Mouse (Mus musculus) E14TG2a.4 (cell line): ENCODE results near the gene Smad6.
A peak's percentile ranks its signal among the peaks of the same experiment; 100 is the strongest.

ENCODE experiments used
- H3K27me3 ChIP-seq: 2 replicates; pipeline ENCODE4 v1.6.1; 2014; ENCODE audit warnings: low read length, control low read depth; ENCODE audit not compliant: insufficient read depth
- H3K36me3 ChIP-seq: 2 replicates; pipeline ENCODE4 v1.6.1; 2014; ENCODE audit warnings: low read length, control low read depth; ENCODE audit not compliant: insufficient read depth
- H3K4me1 ChIP-seq: replicated peaks from 2 replicates; pipeline ENCODE4 v1.6.1; 2014; ENCODE audit warnings: low read depth, low read length, control low read depth
- H3K4me3 ChIP-seq: replicated peaks from 2 replicates; pipeline ENCODE4 v1.5.1; 2014; ENCODE audit warnings: mild to moderate bottlenecking, low read length
- H3K9me3 ChIP-seq: 2 replicates; pipeline ENCODE4 v1.6.1; 2014; ENCODE audit warnings: low read length, control low read depth
- CTCF ChIP-seq: conservative IDR thresholded peaks from 2 replicates; pipeline ENCODE4 v1.5.1; 2014; ENCODE audit warnings: low read length
- NANOG ChIP-seq: IDR thresholded peaks from 2 replicates; pipeline ENCODE4 v1.6.1; 2014; ENCODE audit warnings: borderline replicate concordance, low read length, mixed read lengths
- POU5F1 ChIP-seq: IDR thresholded peaks from 2 replicates; pipeline ENCODE4 v1.6.1; 2014; ENCODE audit warnings: low read length, borderline replicate concordance

The Smad6 gene

DNA sequence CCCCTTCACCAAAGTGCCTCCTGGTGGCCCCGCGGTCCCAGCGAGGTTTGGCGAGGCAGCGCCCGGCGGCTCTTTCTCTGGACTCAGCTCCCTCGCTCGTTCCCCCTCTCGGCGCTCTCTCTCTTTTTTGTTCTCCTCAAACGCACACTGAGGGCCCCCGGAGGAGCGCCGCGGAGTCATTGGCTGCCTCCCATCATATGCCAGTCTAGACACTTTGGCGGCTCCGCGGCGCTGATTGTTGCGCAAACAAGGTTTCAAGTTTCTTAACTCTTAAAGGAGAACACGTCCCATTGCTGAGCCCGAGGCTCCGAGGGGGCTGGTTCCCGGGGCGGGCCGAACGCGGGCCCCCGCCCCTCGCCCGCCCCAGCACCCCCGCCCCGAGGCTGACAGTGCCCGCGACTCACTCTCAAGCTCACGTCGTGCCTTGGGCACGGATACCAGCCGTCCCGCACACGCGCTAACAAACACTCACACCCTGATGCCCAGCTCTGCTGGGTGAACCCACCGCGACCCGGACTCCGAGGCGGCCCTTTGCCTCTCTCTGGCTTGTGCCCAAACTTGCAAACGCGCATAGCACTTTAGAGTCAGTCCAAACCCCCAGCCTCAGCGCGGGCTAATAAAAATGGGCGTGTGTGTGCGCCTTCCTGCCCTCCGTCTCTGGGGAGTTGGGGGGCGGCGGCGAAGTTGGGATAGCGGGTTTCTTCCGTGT, at the start of gene Smad6:
Gene Smad6 (minus strand): TSS at position 207 of the 709 bp plus-strand sequence.
- TF ChIP-seq CTCF (no peak), NANOG (0 out of 2 replicates have a peak, but pooled peaks have one; percentile 30), POU5F1 (no peak)
- Histone ChIP-seq H3K36me3 (no peaks in the 10 kb centered on the region), H3K4me1 (peaks cover 52% of the 10 kb centered on the region), H3K9me3 (no peaks in the 10 kb centered on the region), H3K27me3 (peaks cover 20% of the 10 kb centered on the region), H3K4me3 (peak within 1 kb of the TSS; percentile 88)

- Histone ChIP-seq H3K4me1 (peaks cover 23% of the 10 kb centered on the region), H3K27me3 (peaks cover 19% of the 10 kb centered on the region), H3K9me3 (no peaks in the 10 kb centered on the region), H3K4me3 (no peak overlapping the region), H3K36me3 (no peaks in the 10 kb centered on the region)
- no peak for TF ChIP-seq POU5F1
- TF ChIP-seq CTCF, result no peak
- no peak for TF ChIP-seq NANOG
Observed at GRCm38 (mm10) chr9:64070674-64071073, 48.8 kb upstream of the Smad6 start.

- peaks cover 27% of the 10 kb centered on the region for H3K27me3 ChIP-seq
- H3K9me3 ChIP-seq, result no peaks in the 10 kb centered on the region
- H3K4me1 ChIP-seq, result peaks cover 23% of the 10 kb centered on the region
- TF ChIP-seq CTCF (no peak), POU5F1 (no peak), NANOG (no peak)
- no peaks in the 10 kb centered on the region for H3K36me3 ChIP-seq
- H3K4me3 ChIP-seq, result no peak overlapping the region
Observed at GRCm38 (mm10) chr9:64069131-64069530, 47.3 kb upstream of the Smad6 start.

DNA sequence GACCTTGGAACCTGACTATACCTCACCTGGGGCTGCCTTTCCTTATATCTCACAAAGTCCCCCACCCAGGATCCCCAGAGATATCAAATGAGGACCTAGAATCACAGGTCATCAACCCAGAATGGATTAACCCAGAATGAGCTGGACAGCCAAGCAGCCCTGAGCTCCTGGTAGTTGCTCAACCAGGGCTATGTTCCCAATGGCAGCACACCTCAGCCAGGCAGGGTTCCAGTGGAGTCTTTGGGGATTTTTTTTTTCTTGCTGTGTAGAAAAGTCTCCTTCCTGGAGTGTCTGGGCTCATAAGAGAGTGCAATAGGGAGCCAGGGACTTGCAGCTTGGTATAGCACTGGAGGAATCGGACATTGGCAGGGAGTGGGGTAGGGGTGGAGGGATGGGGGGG, 46.7 kb upstream of the Smad6 start:
- no peaks in the 10 kb centered on the region for H3K9me3 ChIP-seq
- TF ChIP-seq POU5F1, result no peak
- no peak for TF ChIP-seq CTCF
- no peak for TF ChIP-seq NANOG
- peaks cover 27% of the 10 kb centered on the region for H3K27me3 ChIP-seq
- no peak overlapping the region for H3K4me3 ChIP-seq
- no peaks in the 10 kb centered on the region for H3K36me3 ChIP-seq
- peaks cover 23% of the 10 kb centered on the region for H3K4me1 ChIP-seq

- H3K4me3 ChIP-seq, result no peak overlapping the region
- H3K36me3 ChIP-seq, result no peaks in the 10 kb centered on the region
- peaks cover 23% of the 10 kb centered on the region for H3K4me1 ChIP-seq
- no peaks in the 10 kb centered on the region for H3K9me3 ChIP-seq
- peaks cover 30% of the 10 kb centered on the region for H3K27me3 ChIP-seq
- TF ChIP-seq CTCF, result no peak
- TF ChIP-seq POU5F1, result no peak
- no peak for TF ChIP-seq NANOG
Observed at GRCm38 (mm10) chr9:64067787-64068186, 45.9 kb upstream of the Smad6 start.

DNA sequence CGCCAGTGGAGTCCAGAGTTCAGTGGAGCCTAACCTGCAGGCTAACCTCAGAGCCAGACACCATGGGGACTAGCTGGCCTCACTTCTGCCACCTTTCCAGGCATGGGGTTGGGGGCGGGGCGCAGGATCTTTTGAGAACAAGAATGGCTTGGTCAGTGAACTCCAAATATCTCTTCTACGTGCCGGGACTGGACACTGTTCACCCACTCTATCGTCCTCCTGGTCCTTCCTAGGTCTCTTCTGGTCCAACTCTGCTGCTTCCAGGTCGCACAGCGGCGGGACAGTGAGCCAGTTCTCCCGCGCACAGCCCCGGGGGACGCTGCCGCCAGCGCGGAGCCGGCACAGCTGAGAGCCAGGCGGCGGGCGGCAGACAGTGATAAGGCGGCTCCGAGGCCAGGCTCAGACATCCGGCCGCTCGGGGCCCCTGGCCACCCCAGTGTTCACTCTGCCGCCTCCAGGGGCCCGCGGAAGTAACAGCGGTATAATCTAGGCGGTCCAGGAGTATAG, 38.2 kb upstream of the Smad6 start:
- Histone ChIP-seq H3K4me1 (peaks cover 39% of the 10 kb centered on the region), H3K27me3 (peaks cover 56% of the 10 kb centered on the region), H3K36me3 (no peaks in the 10 kb centered on the region), H3K4me3 (peak overlapping the region; percentile 72), H3K9me3 (no peaks in the 10 kb centered on the region)
- TF ChIP-seq NANOG (no peak), POU5F1 (no peak), CTCF (no peak)

DNA sequence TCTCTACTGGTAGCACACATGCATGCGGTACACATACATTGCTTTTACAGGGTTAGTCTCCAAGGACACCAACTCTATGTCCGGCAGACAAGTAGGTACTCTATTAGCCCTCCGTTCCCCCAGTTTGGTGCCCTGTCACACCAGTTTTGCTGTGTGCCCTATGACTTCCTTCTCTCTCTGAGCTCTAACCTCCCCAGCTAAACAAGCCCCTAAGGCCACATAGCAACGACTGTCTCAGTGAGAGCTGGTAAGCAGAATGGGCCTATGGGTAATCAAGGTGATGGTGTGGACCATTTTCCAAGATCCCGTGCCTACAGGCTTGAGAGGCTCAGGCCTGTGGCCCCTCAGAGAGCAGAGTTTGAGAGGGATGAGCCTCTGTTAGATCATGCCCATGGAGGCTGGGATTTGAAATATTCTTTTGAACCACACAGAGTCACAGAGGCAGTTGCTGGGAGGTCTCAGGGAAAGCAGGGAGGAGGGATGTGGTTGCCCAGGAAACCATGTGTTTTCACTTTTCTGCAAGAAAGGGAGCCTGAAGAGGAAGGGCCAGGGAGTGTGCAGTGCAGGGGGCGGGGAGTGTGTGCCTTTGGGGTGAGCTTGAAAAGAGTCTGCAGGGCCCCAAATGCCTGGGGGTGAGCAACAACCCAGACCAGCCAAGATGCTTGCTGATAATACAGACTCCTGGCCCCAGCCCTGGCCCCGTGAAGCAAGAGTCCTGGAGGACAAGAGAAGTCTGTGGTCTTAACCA, 36.2 kb upstream of the Smad6 start:
- peaks cover 50% of the 10 kb centered on the region for H3K27me3 ChIP-seq
- H3K4me3 ChIP-seq, result no peak overlapping the region
- no peaks in the 10 kb centered on the region for H3K36me3 ChIP-seq
- no peaks in the 10 kb centered on the region for H3K9me3 ChIP-seq
- no peak for TF ChIP-seq NANOG
- TF ChIP-seq CTCF, result no peak
- no peak for TF ChIP-seq POU5F1
- peaks cover 59% of the 10 kb centered on the region for H3K4me1 ChIP-seq

- Histone ChIP-seq H3K4me1 (peaks cover 73% of the 10 kb centered on the region), H3K27me3 (peaks cover 23% of the 10 kb centered on the region), H3K4me3 (peak overlapping the region; percentile 59), H3K9me3 (no peaks in the 10 kb centered on the region), H3K36me3 (no peaks in the 10 kb centered on the region)
- TF ChIP-seq CTCF (no peak), POU5F1 (no peak), NANOG (no peak)
Observed at GRCm38 (mm10) chr9:64055162-64055561, 33.3 kb upstream of the Smad6 start.
